9 mouse cellular contexts compared by ENCODE assay signal in genomic region chrX:102932992-102933570, GRCm38 (mm10). TPM values are rescaled to one million over a fixed set of nuclear protein-coding genes. Genes with fewer than 3 reads are reported as not detected.
DNase-seq lines count a peak whose midpoint lies in the region; ATAC-seq and TF ChIP-seq lines count a peak whose summit lies in the region.
"Had no signal": no experiment of that assay in that cellular context is flagged by ENCODE, and none has a peak within 500 bp of the region (broad histone marks: within the 10 kb centered on the region; RNA-seq: fewer than 3 reads in every experiment).

No protein-coding gene starts in this region.

- peak overlapping the region; percentile 43 for H3K4me3 ChIP-seq in kidney, postnatal 0 days (replicated peaks; ENCODE audit: low read depth, low read length)
- peak overlapping the region; percentile 50 for H3K4me3 ChIP-seq in hindbrain, embryonic 12.5 days
- peak overlapping the region; percentile 57 for H3K4me3 ChIP-seq in midbrain, embryonic 16.5 days (ENCODE audit: low read depth, low read length)
- no peak overlapping the region for H3K4me3 ChIP-seq in thymus, adult 2 months (ENCODE audit: control insufficient read depth, insufficient read depth, low read length)

- no peak for TF ChIP-seq POLR2A in thymus, adult 2 months (IDR thresholded peaks at IDR 0.05; ENCODE audit: control insufficient read depth, extremely low read depth, insufficient read depth, low read length, poor library complexity)

- 0 out of 2 replicates have a peak, but pooled peaks cover under 1% of the 10 kb centered on the region for H3K27me3 ChIP-seq in kidney, postnatal 0 days (ENCODE audit: insufficient read depth, low read length)
- peaks cover 32% of the 10 kb centered on the region for H3K27me3 ChIP-seq in hindbrain, embryonic 12.5 days
- H3K27me3 ChIP-seq in midbrain, embryonic 16.5 days (ENCODE audit: control insufficient read depth, insufficient read depth, low read depth, low read length): no peaks in the 10 kb centered on the region; the same call in 1 of the 2 replicates
- no peaks in the 10 kb centered on the region for H3K27me3 ChIP-seq in thymus, adult 2 months (ENCODE audit: control insufficient read depth, insufficient read depth, low read length)

- no peaks in the 10 kb centered on the region for H3K36me3 ChIP-seq in kidney, postnatal 0 days (ENCODE audit: insufficient read depth, low read length)
- H3K36me3 ChIP-seq in hindbrain, embryonic 12.5 days: no peaks in the 10 kb centered on the region
- H3K36me3 ChIP-seq in midbrain, embryonic 16.5 days (ENCODE audit: control insufficient read depth, insufficient read depth, low read length): no peaks in the 10 kb centered on the region
- no peaks in the 10 kb centered on the region for H3K36me3 ChIP-seq in thymus, adult 2 months (ENCODE audit: control insufficient read depth, insufficient read depth, low read length)

- H3K9ac ChIP-seq in kidney, postnatal 0 days (ENCODE audit: low read depth, low read length): peak overlapping the region; percentile 47; the same call in 1 of the 2 replicates
- no peak overlapping the region for H3K9ac ChIP-seq in hindbrain, embryonic 12.5 days
- H3K9ac ChIP-seq in midbrain, embryonic 16.5 days (ENCODE audit: low read depth, low read length): peak overlapping the region; percentile 74

- ATAC-seq in kidney, postnatal 0 days (replicated peaks; ENCODE audit: low FRiP score, low read depth): no peak
- peak; percentile 20; the same call in 1 of the 2 replicates for ATAC-seq in hindbrain, embryonic 12.5 days (ENCODE audit: low FRiP score)
- no peak; the same call in 1 of the 2 replicates for ATAC-seq in midbrain, embryonic 16.5 days

- H3K27ac ChIP-seq in kidney, postnatal 0 days: no peak overlapping the region
- H3K27ac ChIP-seq in hindbrain, embryonic 12.5 days: no peak overlapping the region
- H3K27ac ChIP-seq in midbrain, embryonic 16.5 days (ENCODE audit: low read length): peak overlapping the region; percentile 57
- H3K27ac ChIP-seq in thymus, adult 2 months (ENCODE audit: control insufficient read depth, insufficient read depth, low read length): no peak overlapping the region

- WGBS in kidney, postnatal 0 days: 53% methylated on average over 12 of the region's 12 CpGs
- WGBS in hindbrain, embryonic 12.5 days: 49% methylated on average over 12 of the region's 12 CpGs
- WGBS in midbrain, embryonic 16.5 days: 53% methylated on average over 12 of the region's 12 CpGs
- 34% methylated on average over 12 of the region's 12 CpGs for WGBS in thymus, adult 2 months

- no peak for TF ChIP-seq CTCF in kidney, postnatal 0 days (IDR thresholded peaks at IDR 0.05; ENCODE audit: low read depth)
- TF ChIP-seq CTCF in thymus, adult 2 months (IDR thresholded peaks at IDR 0.05; ENCODE audit: borderline replicate concordance, control insufficient read depth, extremely low read depth, insufficient read depth, low read length, poor library complexity): no peak

- H3K4me1 ChIP-seq in kidney, postnatal 0 days (replicated peaks; ENCODE audit: insufficient read depth, low read length): no peaks in the 10 kb centered on the region
- no peaks in the 10 kb centered on the region for H3K4me1 ChIP-seq in hindbrain, embryonic 12.5 days
- no peaks in the 10 kb centered on the region for H3K4me1 ChIP-seq in midbrain, embryonic 16.5 days (ENCODE audit: control insufficient read depth, insufficient read depth, low read length)
- H3K4me1 ChIP-seq in thymus, adult 2 months (replicated peaks; ENCODE audit: control insufficient read depth, insufficient read depth, low read length): no peaks in the 10 kb centered on the region

- peak overlapping the region; percentile 64 for H3K4me2 ChIP-seq in kidney, postnatal 0 days (ENCODE audit: low read length)
- H3K4me2 ChIP-seq in hindbrain, embryonic 12.5 days (replicated peaks): peak overlapping the region; percentile 66
- H3K4me2 ChIP-seq in midbrain, embryonic 16.5 days (ENCODE audit: low read length): peak overlapping the region; percentile 58

- no peak for DNase-seq in kidney, postnatal 0 days (ENCODE audit: low spot score)
- DNase-seq in kidney, adult 11 months: no peak
- DNase-seq in cerebellum, adult 9-11 months: peak; percentile 14
- DNase-seq in spleen, postnatal 10 days (ENCODE audit: low spot score in 2 of 2): no peak
- DNase-seq in kidney, adult 9 months: no peak
- no peak for DNase-seq in thymus, adult 2 months

- no peaks in the 10 kb centered on the region for H3K9me3 ChIP-seq in kidney, postnatal 0 days (replicated peaks; ENCODE audit: low read length)
- no peaks in the 10 kb centered on the region for H3K9me3 ChIP-seq in hindbrain, embryonic 12.5 days (replicated peaks)
- H3K9me3 ChIP-seq in midbrain, embryonic 16.5 days (replicated peaks; ENCODE audit: control insufficient read depth, low read length, poor library complexity, severe bottlenecking): no peaks in the 10 kb centered on the region

RNA-seq across cellular contexts. Expression of gene 1700018G05Rik, which starts 4.9 kb away (rescaled TPM):
- polyA plus RNA-seq in kidney, postnatal 0 days (2015; fragmentation: Nextera tagmentation; extraction: Ambion mirVana): not detected in 2 replicates
- polyA plus RNA-seq in hindbrain, embryonic 12.5 days (2016; fragmentation: Nextera tagmentation; extraction: Ambion mirVana): not detected in 2 replicates
- not detected in 2 replicates for polyA plus RNA-seq in midbrain, embryonic 16.5 days (2015; fragmentation: Nextera tagmentation; extraction: Ambion mirVana)
- polyA plus RNA-seq in thymus, adult 2 months (2012; rRNA removed): 0.80 TPM in 1 of 2 replicates, not detected in the other
- polyA plus RNA-seq: large intestine, adult 2 months had no signal

RNA-seq across cellular contexts. Expression of gene 1700011M02Rik, which starts 24.4 kb away (rescaled TPM):
- not detected in 2 replicates for polyA plus RNA-seq in kidney, postnatal 0 days (2015; fragmentation: Nextera tagmentation; extraction: Ambion mirVana)
- polyA plus RNA-seq in hindbrain, embryonic 12.5 days (2016; fragmentation: Nextera tagmentation; extraction: Ambion mirVana): not detected in 2 replicates
- not detected in 2 replicates for polyA plus RNA-seq in midbrain, embryonic 16.5 days (2015; fragmentation: Nextera tagmentation; extraction: Ambion mirVana)
- polyA plus RNA-seq in thymus, adult 2 months (2012; rRNA removed): not detected in 2 replicates
- polyA plus RNA-seq: large intestine, adult 2 months had no signal

RNA-seq across cellular contexts. Expression of gene Dmrtc1a, which starts 24.6 kb away (rescaled TPM):
- 2.8 and 3.3 TPM in 2 replicates for polyA plus RNA-seq in kidney, postnatal 0 days (2015; fragmentation: Nextera tagmentation; extraction: Ambion mirVana)
- polyA plus RNA-seq in hindbrain, embryonic 12.5 days (2016; fragmentation: Nextera tagmentation; extraction: Ambion mirVana): 0.74 and 0.80 TPM in 2 replicates
- 2.2 and 2.3 TPM in 2 replicates for polyA plus RNA-seq in midbrain, embryonic 16.5 days (2015; fragmentation: Nextera tagmentation; extraction: Ambion mirVana)
- 0.40 and 0.73 TPM in 2 replicates for polyA plus RNA-seq in thymus, adult 2 months (2012; rRNA removed)
- polyA plus RNA-seq: large intestine, adult 2 months had no signal
